Mouse (Mus musculus): ENCODE results near the gene Plagl2.

The Plagl2 gene

GRCm38 (mm10) chr2:153239021-153239859 lies 2.0 kb downstream of the Plagl2 start:
- DNase-seq = no peak

DNA sequence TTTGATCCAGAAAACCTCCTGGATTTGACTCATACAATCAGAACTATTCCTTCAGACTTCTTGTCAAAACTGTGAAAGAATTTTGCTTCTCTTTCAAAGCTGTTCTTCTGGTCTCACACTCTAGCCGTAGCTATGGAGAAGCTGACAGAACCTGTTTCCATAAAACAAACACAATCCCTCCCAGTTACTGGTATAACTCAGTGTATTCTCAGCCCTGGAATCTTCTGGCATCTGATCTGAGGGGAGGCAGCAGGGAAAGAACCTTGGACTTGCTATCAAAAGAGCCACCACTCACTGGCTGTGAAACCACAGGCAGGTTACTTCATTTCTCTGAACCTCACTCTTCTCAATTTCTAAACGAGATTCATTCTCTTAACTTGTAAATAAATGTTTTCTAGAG lies 2.8 kb downstream of the Plagl2 start:
- DNase-seq = no peak

GRCm38 (mm10) chr2:153237891-153238290 lies 3.3 kb downstream of the Plagl2 start:
- DNase-seq = no peak

GRCm38 (mm10) chr2:153237193-153237592 lies 4.0 kb downstream of the Plagl2 start:
- DNase-seq = no peak

GRCm38 (mm10) chr2:153228523-153228922 lies 12.7 kb downstream of the Plagl2 start:
- no peak for DNase-seq

DNA sequence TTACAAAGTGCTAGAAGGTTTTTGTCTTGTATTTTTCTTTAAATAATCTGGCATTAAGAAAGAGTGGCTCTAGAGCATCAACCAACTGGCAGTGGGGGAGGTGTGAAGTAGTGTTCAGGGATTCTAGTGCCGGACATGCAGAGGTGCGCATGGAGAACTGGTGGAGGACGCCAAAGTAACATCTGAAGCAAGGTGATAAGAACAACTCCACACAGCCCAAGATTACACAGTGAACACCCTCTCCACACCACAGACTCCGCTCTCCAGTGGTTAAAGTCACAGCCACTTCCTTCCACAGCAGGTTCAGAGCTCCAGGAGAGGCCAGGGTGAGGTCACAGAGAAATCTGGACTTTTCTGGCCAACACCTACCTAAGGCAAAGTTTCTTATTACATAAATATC lies 13.3 kb downstream of the Plagl2 start:
- no peak for DNase-seq

GRCm38 (mm10) chr2:153225595-153225953 lies 15.7 kb downstream of the Plagl2 start:
- DNase-seq = no peak

DNA sequence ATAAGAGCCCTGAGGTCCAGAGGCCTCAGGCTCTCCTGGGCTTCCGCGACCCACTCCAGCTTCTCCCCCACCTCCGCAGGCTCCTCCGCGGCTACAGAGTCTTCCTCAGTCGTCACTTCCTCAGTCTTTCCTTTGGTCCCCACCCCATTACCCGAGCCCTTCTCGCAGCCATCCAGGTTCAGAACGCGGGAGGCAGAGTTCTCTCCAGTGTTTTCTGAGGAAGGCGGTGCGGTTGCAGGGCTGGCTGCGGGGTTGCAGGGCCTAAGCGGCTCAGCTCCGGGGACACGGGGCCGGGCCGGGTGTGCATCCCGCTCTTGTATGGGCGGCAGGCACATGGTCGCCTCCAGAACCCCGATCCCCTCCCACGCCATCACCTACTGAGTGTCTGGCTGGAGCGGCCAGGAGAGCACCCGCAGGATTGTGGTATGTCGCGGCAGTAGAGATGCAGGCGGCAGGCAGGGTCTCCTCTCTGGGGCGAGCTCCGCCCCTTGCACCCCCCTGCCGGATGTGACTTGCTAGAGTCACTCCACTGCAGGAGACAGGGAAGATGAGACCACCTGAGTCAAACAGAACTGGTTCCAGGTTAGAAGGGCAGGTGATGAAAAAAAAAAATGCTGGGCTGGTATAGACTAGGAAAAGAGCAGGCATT lies 16.2 kb downstream of the Plagl2 start, which contains the start of gene Tspyl3:
Tspyl3 (minus strand) TSS at position 496 of the 649 bp plus-strand sequence.
- peak; percentile 70 for DNase-seq

DNA sequence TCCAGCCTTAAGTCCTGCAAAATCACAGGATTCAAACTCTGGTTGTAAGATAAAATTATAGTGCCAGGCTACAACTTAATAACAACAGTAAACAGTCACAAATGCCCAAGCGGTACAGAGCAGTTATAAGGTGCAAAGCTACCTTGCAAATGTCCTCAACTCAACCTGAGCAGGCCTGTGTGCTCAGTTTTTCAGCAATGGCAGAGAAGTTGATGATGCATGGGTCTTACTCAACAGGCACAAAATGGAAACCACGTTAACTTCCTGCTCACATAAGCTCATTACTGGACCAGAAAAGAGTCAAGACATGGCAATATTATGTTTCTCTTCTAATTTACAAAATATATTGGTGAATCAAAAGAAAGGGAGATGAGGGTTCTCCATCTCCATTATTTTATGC lies 18.7 kb downstream of the Plagl2 start:
- DNase-seq = no peak

GRCm38 (mm10) chr2:153222130-153222529 lies 19.1 kb downstream of the Plagl2 start:
- no peak for DNase-seq

GRCm38 (mm10) chr2:153221620-153222019 lies 19.6 kb downstream of the Plagl2 start:
- DNase-seq = no peak

DNA sequence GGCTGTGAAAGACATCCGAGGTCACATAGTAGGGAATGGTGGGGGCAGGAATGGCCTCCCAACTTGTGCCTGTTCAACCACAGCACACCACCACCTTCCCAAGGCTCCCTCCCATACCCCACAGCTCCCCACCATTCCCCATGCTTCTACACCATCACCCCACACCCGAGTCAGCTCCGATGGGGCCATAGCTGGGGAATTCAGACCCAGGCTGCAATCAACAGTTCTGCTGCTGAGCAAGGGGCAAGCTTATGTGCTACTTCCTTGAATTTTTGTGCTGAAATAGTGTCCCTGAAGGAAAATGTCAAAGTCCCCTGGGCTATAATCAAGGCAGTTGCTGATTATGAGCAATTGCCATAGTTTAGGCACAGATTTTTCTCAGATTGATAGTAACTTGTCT lies 22.7 kb downstream of the Plagl2 start:
- no peak for DNase-seq

- DNase-seq = no peak
Observed at GRCm38 (mm10) chr2:153217826-153218340, 23.3 kb downstream of the Plagl2 start.

GRCm38 (mm10) chr2:153215421-153215820 lies 25.8 kb downstream of the Plagl2 start:
- DNase-seq = no peak

DNA sequence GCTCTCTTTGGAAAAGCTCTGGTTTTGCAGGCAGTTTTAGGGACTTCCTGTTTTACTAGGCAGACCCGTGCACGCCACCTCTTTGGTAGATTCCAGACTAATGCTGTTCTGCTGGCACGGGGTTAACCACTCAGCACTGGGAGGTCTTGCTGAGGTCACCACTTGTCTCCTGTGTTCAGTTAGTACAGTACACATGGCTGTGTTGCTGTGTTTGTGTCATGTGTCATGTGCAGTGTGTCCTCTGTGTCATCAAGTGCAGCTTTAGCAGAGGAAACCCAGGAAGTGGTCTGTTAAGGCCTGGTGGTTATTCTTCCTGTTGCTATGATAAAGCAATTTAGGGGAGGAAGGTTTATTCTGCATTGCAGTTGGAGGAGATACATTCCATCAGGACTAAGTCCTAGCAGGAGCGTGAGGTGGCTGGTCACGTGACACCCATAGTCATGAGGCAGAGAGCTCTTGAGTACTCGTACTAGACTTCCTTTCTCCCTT lies 26.4 kb downstream of the Plagl2 start:
- DNase-seq = no peak

DNA sequence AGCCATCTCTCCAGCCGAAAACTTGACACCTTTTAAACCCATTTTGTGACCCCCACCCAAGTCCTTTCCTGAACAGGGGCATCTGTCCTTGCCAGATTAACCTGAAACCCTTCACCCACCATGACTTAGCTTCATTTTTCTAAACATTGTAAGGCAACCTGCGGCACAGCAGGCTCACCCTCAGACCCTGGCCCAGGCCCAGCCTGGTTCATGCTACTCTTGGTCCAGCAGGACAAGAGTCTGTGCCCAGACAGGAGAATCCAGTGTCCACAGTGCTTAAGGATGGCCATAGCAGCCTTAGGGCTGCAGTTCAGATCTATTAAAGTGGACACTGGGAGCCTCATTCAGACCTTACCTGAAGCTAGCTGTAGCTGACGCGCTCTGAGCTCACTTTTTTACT lies 27.9 kb downstream of the Plagl2 start:
- DNase-seq = no peak

GRCm38 (mm10) chr2:153211451-153211850 lies 29.8 kb downstream of the Plagl2 start:
- no peak for DNase-seq

DNA sequence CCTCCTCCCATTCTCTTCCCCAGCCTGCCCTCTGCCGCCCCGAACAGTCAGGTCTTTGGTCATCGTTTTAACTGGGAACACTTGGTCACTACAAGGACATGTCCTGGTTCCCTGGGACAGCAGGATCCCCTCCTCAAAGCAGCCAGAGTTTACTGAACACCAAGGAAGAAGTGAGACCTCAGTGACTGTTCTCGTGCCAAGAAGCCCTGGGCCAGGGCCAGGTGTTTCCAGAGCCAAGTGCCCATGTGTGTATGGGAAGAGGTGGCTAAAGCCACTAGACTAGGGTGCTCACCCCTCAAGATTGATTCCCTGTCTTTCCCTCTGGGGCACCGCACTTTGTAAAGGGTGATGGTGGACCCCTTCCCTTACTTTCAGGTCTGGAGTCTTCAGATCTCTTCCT lies 31.9 kb downstream of the Plagl2 start:
- DNase-seq = no peak

- no peak for DNase-seq
Observed at GRCm38 (mm10) chr2:153208149-153208548, 33.1 kb downstream of the Plagl2 start.

DNA sequence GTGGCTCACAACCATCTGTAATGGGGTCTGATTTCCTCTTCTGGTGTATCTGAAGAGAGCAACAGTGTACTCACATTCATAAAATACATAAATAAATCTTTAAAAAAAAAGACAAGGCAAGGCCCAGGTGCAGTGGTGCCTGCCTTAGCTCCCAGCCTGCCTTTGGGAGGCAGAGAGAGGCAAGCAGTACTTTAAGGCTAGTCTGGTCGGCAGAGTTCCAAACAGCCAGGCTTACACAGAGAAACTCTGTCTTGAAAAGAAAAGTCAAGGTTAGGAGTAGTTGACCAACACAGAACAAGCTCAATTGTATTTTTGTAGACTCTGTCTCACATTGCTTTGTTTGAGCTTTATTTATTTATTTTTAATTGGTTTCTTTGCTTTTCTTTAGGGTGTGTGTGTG lies 38.5 kb downstream of the Plagl2 start:
- no peak for DNase-seq

- no peak for DNase-seq
Observed at GRCm38 (mm10) chr2:153199114-153199513, 42.1 kb downstream of the Plagl2 start.

DNA sequence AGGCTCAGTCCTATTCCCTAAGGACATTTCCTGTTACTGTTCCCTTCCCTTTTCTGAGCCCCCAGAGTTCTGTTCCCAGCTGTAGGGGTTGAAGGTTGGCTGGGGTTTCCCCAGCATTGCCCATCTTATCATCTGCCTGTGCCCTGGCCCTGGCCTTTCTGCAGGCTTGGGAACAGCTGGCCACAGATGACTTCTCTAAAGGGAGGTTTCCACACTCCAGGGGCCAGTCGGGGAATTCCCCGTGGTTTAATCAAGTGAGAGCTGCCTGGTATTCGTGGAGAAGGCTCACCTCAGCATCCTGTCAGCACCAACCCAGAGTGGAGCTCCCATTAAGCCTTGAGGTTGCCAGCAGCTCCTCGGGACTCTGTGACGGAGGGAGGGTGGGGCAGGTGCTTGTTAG lies 42.7 kb downstream of the Plagl2 start:
- peak; percentile 24 for DNase-seq

GRCm38 (mm10) chr2:153194255-153194654 lies 47.0 kb downstream of the Plagl2 start:
- DNase-seq = no peak

DNA sequence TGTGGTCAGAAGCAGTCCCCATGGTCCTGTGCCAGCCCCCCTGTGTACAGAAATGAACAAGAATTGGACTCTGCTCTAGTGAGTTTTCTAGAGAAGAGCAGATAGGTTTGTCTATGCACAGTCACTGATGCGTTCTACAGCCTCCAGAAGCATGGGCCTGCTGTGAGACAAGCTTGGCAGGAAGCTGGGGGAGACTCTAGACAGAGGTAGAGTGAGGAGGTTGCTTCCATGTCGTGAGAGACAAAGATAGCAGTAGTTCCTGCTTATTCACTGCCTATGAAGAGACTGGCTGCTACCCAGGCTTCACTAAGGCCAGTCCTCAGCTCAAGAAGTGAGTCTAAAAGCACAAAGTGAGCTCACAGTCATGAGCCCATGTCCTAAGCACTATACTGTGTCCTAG lies 50.0 kb downstream of the Plagl2 start:
- DNase-seq = no peak

Data from kidney, postnatal 10 days (tissue).